Mouse (Mus musculus) bone marrow macrophage, adult 2 months (primary cell): ENCODE results near the gene Plcb4.

Experiments used
- CTCF ChIP-seq: IDR thresholded peaks from 2 replicates; pipeline ENCODE4 v1.5.1; 2012; ENCODE audit warnings: low read depth, mild to moderate bottlenecking, low read length, moderate library complexity
- POLR2A ChIP-seq: IDR thresholded peaks from 2 replicates; pipeline ENCODE4 v1.6.1; 2012; ENCODE audit warnings: mild to moderate bottlenecking, low read depth, low read length, borderline replicate concordance

GRCm38 (mm10) chr2:135866421-135866820 is 207.6 kb downstream of the Plcb4 start:
- TF ChIP-seq POLR2A = no peak
- TF ChIP-seq CTCF = no peak
